Mouse (Mus musculus) intestine, postnatal 0 days (tissue): Measurements from ENCODE around the gene Tmem50b. TPM values are rescaled to one million over a fixed set of nuclear protein-coding genes. Genes with fewer than 3 reads are reported as not detected.
A peak's percentile ranks its signal among the peaks of the same experiment; 100 is the strongest.

ENCODE experiments used
- ATAC-seq: fragments of 200-750 bp; cut with Nextera tagmentation; 2 replicates; pipeline ENCODE4 v1.8.0; 2017; ENCODE audit warnings: mild to moderate bottlenecking, moderate TSS enrichment, moderate library complexity
- H3K27ac ChIP-seq: fragments of 300-500 bp; sonication (generic); 2 replicates; pipeline ENCODE4 v1.5.1; 2014; ENCODE audit warnings: mild to moderate bottlenecking, low read depth, low read length, moderate library complexity
- H3K27me3 ChIP-seq: fragments of 300-500 bp; sonication (generic); replicated peaks from 2 replicates; pipeline ENCODE4 v1.6.1; 2014; ENCODE audit warnings: low read length, mixed read lengths; ENCODE audit not compliant: control insufficient read depth, insufficient read depth
- H3K36me3 ChIP-seq: fragments of 300-500 bp; sonication (generic); 2 replicates; pipeline ENCODE4 v1.6.1; 2014; ENCODE audit warnings: mild to moderate bottlenecking, moderate library complexity; ENCODE audit not compliant: control insufficient read depth, insufficient read depth
- H3K4me1 ChIP-seq: fragments of 300-500 bp; sonication (generic); replicated peaks from 2 replicates; pipeline ENCODE4 v1.6.1; 2014; ENCODE audit warnings: antibody characterized with exemption, low read length, mixed read lengths; ENCODE audit not compliant: control insufficient read depth, insufficient read depth
- H3K4me2 ChIP-seq: fragments of 300-500 bp; sonication (generic); replicated peaks from 2 replicates; pipeline ENCODE4 v1.6.1; 2014; ENCODE audit warnings: low read depth, mild to moderate bottlenecking, moderate library complexity
- H3K4me3 ChIP-seq: fragments of 300-500 bp; sonication (generic); 2 replicates; pipeline ENCODE4 v1.5.1; 2014; ENCODE audit warnings: low read depth, low read length
- H3K9ac ChIP-seq: fragments of 300-500 bp; sonication (generic); 2 replicates; pipeline ENCODE4 v1.6.1; 2014; ENCODE audit warnings: mild to moderate bottlenecking, low read depth, low read length
- H3K9me3 ChIP-seq: fragments of 300-500 bp; sonication (generic); 2 replicates; pipeline ENCODE4 v1.6.1; 2016; ENCODE audit warnings: mixed run types; ENCODE audit not compliant: control insufficient read depth
- CTCF ChIP-seq: sonication (generic); IDR thresholded peaks from 2 replicates; pipeline ENCODE4 v1.5.1; 2016; ENCODE audit warnings: low read depth, mild to moderate bottlenecking, control low read depth, antibody characterized with exemption, moderate library complexity
- WGBS: fragments of 180-500 bp; shearing (Covaris S2); extraction: QIAGEN DNeasy Blood & Tissue Kit; methylation state at CpG from one replicate; pipeline ENCODE4 v1.1.7; 2014; 5-methylcytosine and 5-hydroxymethylcytosine counted together
- polyA plus RNA-seq: library from polyadenylated mRNA; unstranded; fragments of >200 nt; fragmentation: Nextera tagmentation; extraction: Ambion mirVana; gene quantifications from 2 replicates; pipeline ENCODE4 v1.2.1, GENCODE M21; 2015

The Tmem50b gene
- polyA plus RNA-seq, 1 experiment from 2014 or later: 24.9 TPM

DNA sequence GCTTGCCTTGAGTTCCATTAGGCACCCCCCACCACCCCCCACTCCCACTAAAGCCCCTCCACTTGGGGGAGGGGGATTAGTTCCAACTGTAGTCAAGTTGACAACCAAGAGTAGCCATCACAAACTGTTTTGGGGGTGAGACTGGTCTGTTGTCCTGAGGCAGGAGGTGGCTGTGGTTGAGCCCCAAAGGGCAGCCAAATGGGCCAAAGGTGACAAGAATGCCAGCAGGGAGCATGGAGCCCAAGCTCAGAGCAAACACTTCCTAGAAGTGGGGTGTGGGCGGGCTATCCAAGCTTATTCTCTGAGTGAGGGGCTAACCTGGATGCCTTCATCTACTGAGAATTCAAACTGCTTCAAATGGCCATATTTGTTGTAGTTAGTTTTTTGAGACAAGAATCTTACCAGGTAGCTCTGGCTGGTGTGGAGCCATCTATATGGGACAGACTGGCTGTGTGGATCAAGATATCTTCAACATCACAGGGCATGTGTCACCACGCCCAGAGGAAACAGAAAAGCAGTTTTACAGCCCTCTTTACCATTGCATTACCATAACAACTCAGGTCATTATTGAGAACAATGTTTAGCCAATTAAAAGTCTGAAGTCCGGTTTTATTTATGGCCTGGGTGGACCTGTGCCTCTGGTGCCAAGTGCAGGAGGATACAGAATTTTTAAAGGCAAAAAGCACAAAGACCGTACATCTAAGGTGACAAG is 32.9 kb downstream of the Tmem50b start:
- H3K4me1 ChIP-seq: 0 out of 2 replicates have a peak, but pooled peaks cover 5% of the 10 kb centered on the region
- H3K27ac ChIP-seq: peak overlapping the region; percentile 75
- peaks cover 47% of the 10 kb centered on the region for H3K36me3 ChIP-seq
- no peak overlapping the region for H3K9ac ChIP-seq
- H3K9me3 ChIP-seq: no peaks in the 10 kb centered on the region
- H3K4me2 ChIP-seq: peak overlapping the region; percentile 32; the same call in 1 of the 2 replicates
- no peaks in the 10 kb centered on the region for H3K27me3 ChIP-seq
- no peak for TF ChIP-seq CTCF
- H3K4me3 ChIP-seq: no peak overlapping the region
- 40% methylated on average over 4 of the region's 4 CpGs for WGBS
- ATAC-seq: peak; percentile 65

DNA sequence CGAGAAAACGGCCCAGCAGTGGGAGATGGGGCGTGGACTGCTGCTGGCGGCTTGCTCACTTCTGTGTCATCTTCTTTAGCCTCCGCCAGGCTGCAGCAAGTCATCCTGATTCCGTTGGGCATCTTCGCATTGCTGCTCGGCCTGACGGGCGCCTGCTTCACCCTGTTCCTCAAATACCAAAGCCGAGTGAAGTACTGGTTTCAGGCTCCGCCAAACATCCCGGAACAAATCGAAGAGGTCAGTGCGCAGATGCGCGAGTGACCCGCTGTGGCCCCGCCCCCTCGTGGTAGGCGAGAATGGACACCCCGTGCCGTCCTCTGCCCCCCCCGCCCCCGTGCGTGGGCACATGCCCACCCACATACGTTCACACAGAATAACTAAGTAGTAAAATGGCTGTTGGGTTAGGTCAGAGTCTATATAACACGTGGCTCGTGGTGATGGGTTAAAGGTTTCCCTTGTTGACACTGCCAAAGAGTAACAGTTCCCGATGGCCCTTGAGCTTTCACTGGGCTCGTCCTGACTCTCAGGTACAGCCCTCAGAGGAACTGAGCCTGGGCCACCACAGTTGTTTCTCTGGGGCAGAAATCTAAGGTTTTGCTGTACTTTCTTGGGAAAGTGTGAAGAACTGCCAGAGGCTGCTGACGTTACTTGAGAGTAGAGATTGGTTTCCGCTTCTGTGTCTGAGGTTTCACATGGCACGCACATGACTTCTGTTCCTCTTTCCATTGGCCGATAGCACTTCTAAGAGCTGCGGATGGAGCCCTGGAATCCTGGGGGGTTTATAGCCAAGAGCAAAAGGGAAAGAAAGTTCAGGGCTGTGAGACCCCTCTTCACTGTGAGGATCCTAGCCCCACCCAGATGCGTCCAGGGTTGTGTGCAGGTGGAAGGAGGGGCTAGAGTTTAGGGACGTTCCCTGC is 35.8 kb downstream of the Tmem50b start:
- no peak overlapping the region for H3K4me2 ChIP-seq
- H3K4me1 ChIP-seq: 0 out of 2 replicates have a peak, but pooled peaks cover 5% of the 10 kb centered on the region
- ATAC-seq: peak; percentile 16; the same call in 1 of the 2 replicates
- WGBS: 74% methylated on average over 38 of the region's 38 CpGs
- H3K9me3 ChIP-seq: no peaks in the 10 kb centered on the region
- TF ChIP-seq CTCF: no peak
- H3K9ac ChIP-seq: no peak overlapping the region
- peaks cover 75% of the 10 kb centered on the region for H3K36me3 ChIP-seq
- no peak overlapping the region for H3K4me3 ChIP-seq
- no peaks in the 10 kb centered on the region for H3K27me3 ChIP-seq
- peak overlapping the region; percentile 62 for H3K27ac ChIP-seq

DNA sequence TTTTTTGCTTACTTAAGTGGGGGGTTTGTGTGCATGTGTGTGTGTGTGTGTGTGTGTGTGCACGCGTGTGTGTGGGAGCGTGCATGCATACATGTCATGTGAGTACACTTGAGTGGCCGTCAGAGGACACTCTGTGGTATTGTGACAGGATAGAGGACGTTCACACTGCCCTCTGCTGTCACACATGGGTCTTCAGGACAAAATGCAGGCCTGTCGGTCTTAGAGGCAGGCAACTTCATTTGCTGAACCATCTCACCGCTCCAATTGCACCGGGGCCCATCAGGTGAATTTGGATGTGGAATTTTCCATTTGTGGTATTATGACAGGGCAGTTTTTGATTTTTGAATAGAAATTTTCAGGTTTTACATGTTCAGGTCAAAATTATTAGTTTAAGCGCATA is 36.5 kb downstream of the Tmem50b start:
- WGBS: 55% methylated on average over 9 of the region's 9 CpGs
- TF ChIP-seq CTCF: peak; percentile 79
- no peak overlapping the region for H3K4me2 ChIP-seq
- H3K27me3 ChIP-seq: no peaks in the 10 kb centered on the region
- H3K27ac ChIP-seq: no peak overlapping the region
- ATAC-seq: no peak
- no peak overlapping the region for H3K9ac ChIP-seq
- H3K4me3 ChIP-seq: no peak overlapping the region
- no peaks in the 10 kb centered on the region for H3K9me3 ChIP-seq
- 0 out of 2 replicates have a peak, but pooled peaks cover 5% of the 10 kb centered on the region for H3K4me1 ChIP-seq
- H3K36me3 ChIP-seq: peaks cover 82% of the 10 kb centered on the region

DNA sequence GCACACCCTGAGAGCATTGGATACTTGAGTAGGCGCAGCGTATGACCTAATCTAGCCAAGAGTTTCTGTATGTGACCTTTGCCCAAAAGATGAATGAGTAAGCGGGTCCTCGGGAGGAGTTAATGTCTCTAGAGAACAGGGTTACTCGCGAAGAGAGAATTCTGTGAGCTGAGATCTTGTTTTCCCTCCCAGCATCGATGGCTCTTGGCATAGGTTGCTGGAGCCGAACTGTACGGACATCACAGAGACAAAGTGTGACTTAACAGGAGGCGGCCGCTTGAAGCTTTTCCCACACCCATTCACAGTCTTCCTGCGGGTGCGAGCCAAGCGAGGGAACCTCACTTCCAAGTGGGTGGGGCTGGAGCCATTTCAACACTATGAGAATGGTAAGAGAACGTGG is 39.9 kb downstream of the Tmem50b start:
- Histone ChIP-seq H3K9ac (no peak overlapping the region), H3K4me1 (peaks cover 5% of the 10 kb centered on the region), H3K4me3 (no peak overlapping the region), H3K9me3 (no peaks in the 10 kb centered on the region), H3K4me2 (no peak overlapping the region), H3K36me3 (peaks cover 76% of the 10 kb centered on the region), H3K27me3 (no peaks in the 10 kb centered on the region), H3K27ac (peak overlapping the region; percentile 28)
- TF ChIP-seq CTCF: no peak
- ATAC-seq: no peak
- WGBS: 70% methylated on average over 15 of the region's 15 CpGs

DNA sequence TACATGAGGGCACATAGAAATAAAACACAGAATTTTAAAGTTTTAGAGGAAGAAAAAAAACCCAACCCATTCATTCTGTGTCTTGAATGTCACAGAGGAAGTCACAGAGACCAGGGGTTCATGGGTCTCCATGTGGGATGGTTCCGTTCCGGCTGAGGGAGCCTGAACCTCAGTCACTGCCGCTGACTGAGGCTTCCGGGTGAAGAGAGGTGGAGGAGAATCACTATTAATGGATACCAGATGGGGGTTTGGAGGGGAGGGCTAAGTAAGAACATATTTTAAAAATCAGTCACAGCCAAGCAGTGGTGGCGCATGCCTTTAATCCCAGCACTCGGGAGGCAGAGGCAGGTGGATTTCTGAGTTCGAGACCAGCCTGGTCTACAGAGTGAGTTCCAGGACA is 40.4 kb downstream of the Tmem50b start:
- H3K36me3 ChIP-seq: peaks cover 71% of the 10 kb centered on the region
- 95% methylated on average over 7 of the region's 7 CpGs for WGBS
- no peaks in the 10 kb centered on the region for H3K27me3 ChIP-seq
- ATAC-seq: no peak
- H3K9me3 ChIP-seq: no peaks in the 10 kb centered on the region
- no peak overlapping the region for H3K4me3 ChIP-seq
- no peak for TF ChIP-seq CTCF
- peaks cover 5% of the 10 kb centered on the region for H3K4me1 ChIP-seq
- no peak overlapping the region for H3K4me2 ChIP-seq
- no peak overlapping the region for H3K9ac ChIP-seq
- H3K27ac ChIP-seq: no peak overlapping the region

DNA sequence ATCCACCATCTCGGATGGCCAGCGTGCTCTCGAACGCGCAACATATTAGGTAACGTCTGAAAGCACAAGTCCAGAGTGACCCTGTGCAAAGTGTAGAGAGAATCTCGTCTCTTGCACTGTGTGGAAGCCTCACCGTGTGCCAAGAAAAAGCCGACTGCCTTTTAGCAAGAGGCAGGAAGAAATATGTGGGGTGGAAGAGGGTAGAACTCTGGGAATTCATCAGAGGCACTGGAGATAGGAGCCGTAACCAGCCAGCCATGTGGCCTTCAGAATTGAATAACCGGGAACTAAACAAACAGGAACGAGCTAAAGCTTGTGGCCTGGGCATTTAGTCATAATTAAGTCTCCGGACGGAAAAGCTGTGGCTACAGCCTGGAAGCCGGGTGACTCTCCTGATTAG is 40.9 kb downstream of the Tmem50b start:
- ATAC-seq: no peak
- 72% methylated on average over 15 of the region's 15 CpGs for WGBS
- Histone ChIP-seq H3K4me2 (no peak overlapping the region), H3K9me3 (no peaks in the 10 kb centered on the region), H3K4me1 (peaks cover 5% of the 10 kb centered on the region), H3K27me3 (no peaks in the 10 kb centered on the region), H3K4me3 (no peak overlapping the region), H3K9ac (no peak overlapping the region), H3K36me3 (peaks cover 66% of the 10 kb centered on the region), H3K27ac (no peak overlapping the region)
- TF ChIP-seq CTCF: no peak
